Mouse (Mus musculus) stomach, postnatal 0 days (tissue): ENCODE results near the gene Vax1. TPM values are rescaled to one million over a fixed set of nuclear protein-coding genes. Genes with fewer than 3 reads are reported as not detected.

Experiments used
- ATAC-seq: fragments of 200-750 bp; cut with Nextera tagmentation; 2 replicates; pipeline ENCODE4 v1.8.0; 2017; ENCODE audit not compliant: low FRiP score, low TSS enrichment
- DNase-seq: peaks from one replicate; pipeline ENCODE4 v3.0.0-alpha.2; 2016; ENCODE audit warnings: low spot score
- H3K27ac ChIP-seq: fragments of 300-500 bp; sonication (generic); replicated peaks from 2 replicates; pipeline ENCODE4 v1.5.1; 2014; ENCODE audit warnings: mild to moderate bottlenecking, control low read depth
- H3K27me3 ChIP-seq: fragments of 300-500 bp; sonication (generic); 2 replicates; pipeline ENCODE4 v1.6.1; 2014; ENCODE audit warnings: low read length; ENCODE audit not compliant: control insufficient read depth, insufficient read depth
- H3K36me3 ChIP-seq: fragments of 300-500 bp; sonication (generic); 2 replicates; pipeline ENCODE4 v1.6.1; 2014; ENCODE audit warnings: low read length, mixed read lengths; ENCODE audit not compliant: control insufficient read depth, insufficient read depth
- H3K4me1 ChIP-seq: fragments of 300-500 bp; sonication (generic); replicated peaks from 2 replicates; pipeline ENCODE4 v1.6.1; 2014; ENCODE audit warnings: antibody characterized with exemption; ENCODE audit not compliant: control insufficient read depth, insufficient read depth
- H3K4me2 ChIP-seq: fragments of 300-500 bp; sonication (generic); replicated peaks from 2 replicates; pipeline ENCODE4 v1.6.1; 2014; ENCODE audit warnings: low read depth, mild to moderate bottlenecking, control low read depth, moderate library complexity
- H3K4me3 ChIP-seq: fragments of 300-500 bp; sonication (generic); 2 replicates; pipeline ENCODE4 v1.5.1; 2014; ENCODE audit warnings: low read depth, low read length, control low read depth
- H3K9ac ChIP-seq: fragments of 300-500 bp; sonication (generic); 2 replicates; pipeline ENCODE4 v1.6.1; 2014; ENCODE audit warnings: mild to moderate bottlenecking, low read length, control low read depth, mixed read lengths
- H3K9me3 ChIP-seq: fragments of 300-500 bp; sonication (generic); 2 replicates; pipeline ENCODE4 v1.6.1; 2016; ENCODE audit warnings: low read length; ENCODE audit not compliant: control insufficient read depth
- CTCF ChIP-seq: IDR thresholded peaks from 2 replicates; pipeline ENCODE4 v1.5.1; 2016; ENCODE audit warnings: antibody characterized with exemption, low read depth, mild to moderate bottlenecking, moderate library complexity
- EP300 ChIP-seq: optimal IDR thresholded peaks from 2 replicates; pipeline ENCODE3; 2016; ENCODE audit warnings: antibody characterized with exemption
- WGBS: fragments of 180-500 bp; shearing (Covaris S2); extraction: QIAGEN DNeasy Blood & Tissue Kit; methylation state at CpG from one replicate; pipeline ENCODE4 v1.1.7; 2014; 5-methylcytosine and 5-hydroxymethylcytosine counted together
- polyA plus RNA-seq: library from polyadenylated mRNA; unstranded; fragments of >200 nt; fragmentation: Nextera tagmentation; extraction: Ambion mirVana; gene quantifications from 2 replicates; pipeline ENCODE4 v1.2.1, GENCODE M21; 2015

The Vax1 gene
- polyA plus RNA-seq, 1 experiment from 2014 or later: not detected

DNA sequence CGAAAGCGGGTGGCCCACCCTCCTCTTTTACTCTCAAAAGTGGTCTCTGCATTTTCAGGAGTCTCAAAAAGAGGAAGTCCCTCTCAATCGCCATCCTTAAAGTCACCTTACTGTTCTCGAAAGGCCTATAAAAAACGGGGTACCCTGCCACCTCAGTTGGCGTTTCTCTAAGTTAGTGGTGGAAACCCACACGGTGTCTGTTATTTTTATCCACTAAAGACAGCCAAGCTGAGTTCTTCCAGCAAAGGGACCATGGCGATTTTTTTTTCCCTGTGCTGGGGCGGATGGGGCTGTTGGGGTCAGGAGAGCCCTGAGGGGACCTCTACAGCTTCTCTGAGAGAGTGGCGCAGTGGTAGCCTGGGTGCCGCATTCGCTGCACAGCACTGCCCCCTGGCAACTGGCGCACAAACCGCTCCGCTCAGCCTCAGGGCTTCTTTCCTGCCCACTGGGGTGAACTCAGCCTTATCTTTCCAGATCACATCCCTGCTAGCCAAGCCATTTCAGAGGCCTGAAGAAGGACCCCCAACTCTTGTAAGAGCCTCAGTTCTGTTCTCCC, 26.3 kb upstream of the Vax1 start:
- ATAC-seq (peak; percentile 56; the same call in 1 of the 2 replicates), DNase-seq (peak; percentile 62)
- Histone ChIP-seq H3K9ac (no peak overlapping the region), H3K27me3 (peaks cover 24% of the 10 kb centered on the region), H3K4me3 (no peak overlapping the region), H3K9me3 (no peaks in the 10 kb centered on the region), H3K36me3 (no peaks in the 10 kb centered on the region), H3K4me1 (no peaks in the 10 kb centered on the region), H3K4me2 (no peak overlapping the region), H3K27ac (no peak overlapping the region)
- TF ChIP-seq CTCF (peak; percentile 74), EP300 (no peak)
- 10% methylated on average over 15 of the region's 15 CpGs for WGBS

- Histone ChIP-seq H3K27ac (no peak overlapping the region), H3K27me3 (peaks cover 25% of the 10 kb centered on the region), H3K4me3 (no peak overlapping the region), H3K4me1 (no peaks in the 10 kb centered on the region), H3K4me2 (no peak overlapping the region), H3K9ac (no peak overlapping the region), H3K36me3 (no peaks in the 10 kb centered on the region), H3K9me3 (no peaks in the 10 kb centered on the region)
- 16% methylated on average over 9 of the region's 9 CpGs for WGBS
- TF ChIP-seq CTCF (no peak), EP300 (no peak)
- no peak for ATAC-seq
- no peak for DNase-seq
These were observed 25.4 kb upstream of the Vax1 start for GRCm38 (mm10) chr19:59195181-59195770.

DNA sequence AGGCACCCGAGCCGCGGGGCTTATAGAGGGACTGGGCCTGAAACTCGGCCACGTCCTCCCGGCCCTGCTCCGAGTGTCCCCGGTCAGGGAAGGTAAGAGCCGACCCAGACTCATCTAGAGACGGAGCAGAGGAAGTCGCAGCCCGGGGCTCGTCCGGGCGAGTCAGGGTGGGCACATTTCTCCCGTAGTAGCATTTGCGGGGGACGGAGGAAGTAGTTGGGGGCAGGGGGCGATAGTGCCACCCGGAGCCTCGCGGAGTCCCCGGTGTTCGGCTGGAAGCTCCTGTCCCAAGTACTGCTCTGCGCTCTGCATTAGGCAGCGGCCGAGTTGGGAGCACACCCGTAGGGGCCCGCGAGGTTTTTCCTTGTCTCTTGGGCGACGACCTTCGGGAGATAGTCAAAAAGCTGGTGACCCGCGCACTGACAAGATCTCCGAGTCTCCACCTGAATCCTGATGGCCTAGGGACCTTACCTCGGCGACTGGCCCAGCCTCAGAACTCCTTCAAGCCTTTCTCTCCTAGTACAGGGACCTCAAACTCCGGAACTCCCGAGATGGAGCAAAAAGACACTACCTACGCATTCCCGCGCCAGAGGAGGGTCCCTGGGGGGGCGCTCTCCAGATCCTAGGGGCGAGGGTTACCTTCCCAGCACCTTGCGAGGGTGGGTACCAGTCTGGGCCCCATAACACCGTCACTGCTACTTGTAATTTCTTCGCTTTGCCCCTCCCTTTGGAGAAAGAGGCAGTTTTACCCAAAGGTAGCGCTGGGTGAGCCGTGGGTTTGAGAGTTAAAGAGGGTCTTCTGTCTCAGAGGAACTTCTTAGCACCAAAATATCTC, 24.3 kb upstream of the Vax1 start:
- Histone ChIP-seq H3K27me3 (peaks cover 25% of the 10 kb centered on the region), H3K4me2 (peak overlapping the region; percentile 40), H3K4me3 (peak overlapping the region; percentile 13; the same call in 1 of the 2 replicates), H3K9me3 (no peaks in the 10 kb centered on the region), H3K4me1 (no peaks in the 10 kb centered on the region), H3K9ac (no peak overlapping the region), H3K27ac (no peak overlapping the region), H3K36me3 (no peaks in the 10 kb centered on the region)
- ATAC-seq (no peak), DNase-seq (peak; percentile 18)
- no peak for TF ChIP-seq CTCF
- TF ChIP-seq EP300: no peak
- 2% methylated on average over 48 of the region's 50 CpGs for WGBS

- Histone ChIP-seq H3K4me1 (no peaks in the 10 kb centered on the region), H3K4me2 (peak overlapping the region; percentile 40; the same call in 1 of the 2 replicates), H3K9me3 (no peaks in the 10 kb centered on the region), H3K4me3 (peak overlapping the region; percentile 13; the same call in 1 of the 2 replicates), H3K36me3 (no peaks in the 10 kb centered on the region), H3K9ac (no peak overlapping the region), H3K27me3 (peaks cover 28% of the 10 kb centered on the region), H3K27ac (no peak overlapping the region)
- DNase-seq (no peak), ATAC-seq (no peak)
- WGBS: 3% methylated on average over 10 of the region's 10 CpGs
- TF ChIP-seq EP300: no peak
- TF ChIP-seq CTCF: no peak
These were observed 23.6 kb upstream of the Vax1 start for GRCm38 (mm10) chr19:59193456-59193855.

DNA sequence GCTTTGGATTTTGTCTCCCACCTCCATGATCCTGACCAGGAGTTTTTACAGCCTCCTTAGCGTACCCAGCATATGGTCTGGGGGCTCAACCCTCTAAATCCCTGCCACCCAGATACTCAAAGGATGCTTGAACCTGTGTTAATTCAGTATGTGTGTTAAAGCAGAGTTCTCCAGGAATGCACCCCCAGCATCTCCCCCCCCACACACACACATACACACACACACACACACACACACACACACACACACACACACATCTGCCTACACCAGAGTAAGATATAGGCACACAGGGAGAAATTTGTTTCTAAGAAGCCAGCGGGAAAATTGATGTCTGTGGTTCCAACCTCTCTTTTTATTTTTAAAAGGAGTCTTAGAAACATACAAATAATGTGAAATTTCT, 22.6 kb upstream of the Vax1 start:
- Histone ChIP-seq H3K36me3 (no peaks in the 10 kb centered on the region), H3K27me3 (peaks cover 28% of the 10 kb centered on the region), H3K9ac (no peak overlapping the region), H3K4me3 (no peak overlapping the region), H3K4me2 (no peak overlapping the region), H3K27ac (no peak overlapping the region), H3K9me3 (no peaks in the 10 kb centered on the region), H3K4me1 (no peaks in the 10 kb centered on the region)
- DNase-seq (no peak), ATAC-seq (no peak)
- WGBS: 16% methylated on average over 2 of the region's 2 CpGs
- no peak for TF ChIP-seq EP300
- no peak for TF ChIP-seq CTCF

DNA sequence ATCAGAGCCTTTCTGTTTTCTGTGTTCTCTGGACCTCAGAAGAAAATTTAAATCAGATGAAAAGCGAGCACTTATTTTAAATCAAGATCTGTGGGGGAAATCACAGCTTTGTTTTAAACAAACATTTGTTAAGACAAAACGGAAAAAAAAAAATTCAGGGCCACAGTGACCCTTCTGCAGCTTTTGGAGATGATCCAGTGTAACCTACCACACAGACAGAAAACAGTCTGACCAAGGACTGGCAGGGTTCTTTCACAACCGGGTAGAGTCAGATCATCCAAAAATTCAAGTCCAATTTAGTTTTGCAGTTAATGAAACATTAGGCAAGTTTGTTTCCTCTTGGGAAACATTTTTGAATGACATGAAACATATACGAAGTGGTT, 21.3 kb upstream of the Vax1 start:
- 12% methylated on average over 4 of the region's 4 CpGs for WGBS
- DNase-seq (no peak), ATAC-seq (no peak)
- no peak overlapping the region for H3K4me3 ChIP-seq
- no peak overlapping the region for H3K27ac ChIP-seq
- no peaks in the 10 kb centered on the region for H3K36me3 ChIP-seq
- H3K4me2 ChIP-seq: no peak overlapping the region
- no peaks in the 10 kb centered on the region for H3K4me1 ChIP-seq
- no peak overlapping the region for H3K9ac ChIP-seq
- H3K27me3 ChIP-seq: peaks cover 21% of the 10 kb centered on the region
- TF ChIP-seq EP300 (no peak), CTCF (no peak)
- H3K9me3 ChIP-seq: no peaks in the 10 kb centered on the region
